Mouse (Mus musculus) right cerebral cortex, postnatal 36 days (tissue): ENCODE measurements around the gene Cabp7.
A peak's percentile ranks its signal among the peaks of the same experiment; 100 is the strongest.

Source experiments
- DNase-seq, 2 experiments: peaks; one replicate each; pipeline ENCODE4 v3.0.0; 2022; ENCODE audit warnings: low spot score in 2 of 2, mixed read lengths in 1 of 2

The Cabp7 gene

DNA sequence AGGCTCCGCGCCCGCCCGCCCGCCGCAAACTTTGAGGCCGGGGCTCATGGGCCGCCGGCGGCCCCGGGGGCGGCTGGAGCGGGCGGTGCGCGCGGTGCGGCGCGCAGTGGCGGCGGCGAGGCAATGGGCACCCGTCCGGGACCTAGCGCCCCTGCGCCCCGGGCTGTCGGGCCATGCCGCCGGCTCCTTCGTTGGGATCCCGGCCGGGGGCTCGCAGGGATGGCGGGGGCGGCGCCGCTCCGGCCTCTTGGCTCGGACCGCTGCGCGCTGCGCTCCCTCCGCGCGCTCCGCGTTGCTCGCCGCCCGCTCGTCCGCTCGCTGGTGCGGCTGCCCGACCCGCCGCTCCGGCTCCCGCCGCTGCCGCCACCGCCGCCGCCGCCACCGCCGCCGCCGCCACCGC, at the start of gene Cabp7:
Gene Cabp7 (minus strand): TSS at position 46 of the 400 bp plus-strand sequence.
- DNase-seq: no peak

DNA sequence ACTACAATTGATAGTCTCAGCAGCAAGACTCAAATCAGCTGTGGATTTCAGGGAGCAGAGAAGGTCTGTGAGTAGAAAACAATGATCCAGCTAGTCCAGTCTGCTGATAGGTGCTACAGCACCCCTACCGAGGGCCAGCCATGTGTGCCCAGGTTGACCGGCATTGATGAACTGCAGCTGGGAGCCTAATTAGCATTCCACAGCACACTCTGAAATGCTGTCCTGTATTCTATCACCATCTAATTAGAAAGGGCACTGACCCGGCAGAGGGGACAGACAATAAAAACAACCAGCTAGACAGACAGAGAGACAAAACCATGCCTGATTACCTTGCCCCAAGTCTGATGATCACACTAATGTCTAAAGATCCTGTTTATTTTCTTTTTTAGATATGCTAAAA, 46.4 kb upstream of the Cabp7 start:
- DNase-seq: no peak

DNA sequence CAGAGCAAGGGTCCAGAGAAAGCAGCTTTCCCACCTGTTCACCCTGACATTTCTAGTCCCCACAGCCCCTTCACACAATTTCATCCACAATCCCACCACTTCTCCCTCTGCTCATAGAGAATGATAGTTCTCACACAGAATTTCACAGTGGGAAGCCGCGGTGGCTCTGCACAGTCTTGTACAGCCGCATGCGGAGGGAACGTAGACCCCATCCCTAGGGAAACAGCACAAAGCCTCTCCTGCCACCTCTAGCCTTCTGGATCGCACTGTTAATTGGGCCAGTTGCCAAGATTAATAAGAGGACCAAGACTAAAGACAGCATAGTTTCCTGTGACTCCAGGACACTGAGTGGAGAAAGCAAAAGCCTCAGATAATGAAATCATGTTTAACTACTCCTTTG, 45.0 kb upstream of the Cabp7 start:
- no peak for DNase-seq

DNA sequence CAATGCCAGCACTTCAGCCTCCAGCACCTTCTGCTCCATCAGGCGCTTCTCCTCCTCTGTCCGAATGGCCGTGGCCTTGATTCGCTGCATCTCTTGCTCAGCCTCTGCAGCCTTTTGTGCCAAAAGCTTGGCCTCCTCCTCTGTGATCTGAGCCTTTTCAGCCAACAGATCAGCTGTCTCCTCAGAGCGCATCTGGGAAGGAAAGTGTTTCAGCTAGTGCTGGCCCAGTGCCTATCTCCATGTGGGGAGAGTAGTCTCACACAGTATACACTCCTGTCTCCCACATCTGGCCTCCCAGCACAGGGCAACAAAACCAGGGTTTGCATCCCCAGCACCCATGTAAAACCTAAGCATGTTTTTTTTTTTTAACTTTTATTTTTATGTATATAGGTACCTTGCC, 43.1 kb upstream of the Cabp7 start:
- DNase-seq: no peak

DNA sequence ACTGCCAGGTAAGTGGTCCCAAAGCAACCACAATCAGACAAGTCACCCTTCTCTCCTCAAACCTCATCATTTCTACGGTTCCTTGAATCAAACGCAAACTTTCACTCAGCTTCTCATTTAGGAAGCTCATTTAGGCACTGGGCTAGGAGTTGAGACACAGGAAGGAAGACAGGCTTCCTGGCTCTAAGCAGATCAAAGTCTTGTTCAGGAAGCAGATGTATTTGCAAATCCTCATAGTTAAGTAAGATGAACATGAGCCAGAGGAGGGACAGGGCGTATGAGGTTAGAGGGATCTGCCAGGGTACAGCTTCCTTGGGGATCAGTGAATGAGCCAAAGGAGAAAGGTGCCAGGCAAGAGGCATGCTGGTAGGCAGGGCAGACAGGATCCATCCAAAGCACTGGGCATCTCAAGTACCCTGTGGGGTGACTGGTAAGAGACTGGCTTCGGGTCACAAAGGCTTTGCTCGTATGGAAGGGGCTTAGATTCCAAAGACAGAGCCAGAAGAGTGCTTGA, 38.1 kb upstream of the Cabp7 start:
- DNase-seq: no peak

- no peak for DNase-seq
These were observed 36.5 kb upstream of the Cabp7 start for GRCm38 (mm10) chr11:4783116-4783515.

GRCm38 (mm10) chr11:4780927-4781326, 34.3 kb upstream of the Cabp7 start:
- DNase-seq: no peak

- peak in 1 of 2 experiments; percentile 37 for DNase-seq
These were observed 26.3 kb upstream of the Cabp7 start for GRCm38 (mm10) chr11:4772925-4773324.

- DNase-seq: no peak
These were observed 25.2 kb upstream of the Cabp7 start for GRCm38 (mm10) chr11:4771756-4772155.

- no peak for DNase-seq
These were observed 23.3 kb upstream of the Cabp7 start for GRCm38 (mm10) chr11:4769881-4770280.

DNA sequence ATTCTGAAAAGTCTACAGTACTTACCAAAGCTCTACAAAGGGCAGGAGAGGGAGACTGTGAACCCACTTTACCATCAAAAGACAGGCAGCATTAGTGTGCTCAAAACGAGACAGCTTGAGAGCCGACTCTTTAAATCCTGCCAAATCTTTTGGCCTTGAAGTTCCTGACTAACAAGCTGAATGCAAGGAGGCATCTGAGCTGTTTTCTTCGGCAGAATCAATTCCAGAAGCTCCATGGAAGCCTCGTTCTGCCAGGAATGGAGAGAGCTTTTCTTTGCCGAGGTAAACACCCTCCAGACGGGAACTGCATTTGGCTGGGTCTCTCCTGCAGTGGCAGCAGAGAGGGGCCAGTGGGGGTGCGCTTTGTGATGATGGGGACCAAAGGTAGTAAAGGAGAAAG, 22.7 kb upstream of the Cabp7 start:
- DNase-seq: no peak

DNA sequence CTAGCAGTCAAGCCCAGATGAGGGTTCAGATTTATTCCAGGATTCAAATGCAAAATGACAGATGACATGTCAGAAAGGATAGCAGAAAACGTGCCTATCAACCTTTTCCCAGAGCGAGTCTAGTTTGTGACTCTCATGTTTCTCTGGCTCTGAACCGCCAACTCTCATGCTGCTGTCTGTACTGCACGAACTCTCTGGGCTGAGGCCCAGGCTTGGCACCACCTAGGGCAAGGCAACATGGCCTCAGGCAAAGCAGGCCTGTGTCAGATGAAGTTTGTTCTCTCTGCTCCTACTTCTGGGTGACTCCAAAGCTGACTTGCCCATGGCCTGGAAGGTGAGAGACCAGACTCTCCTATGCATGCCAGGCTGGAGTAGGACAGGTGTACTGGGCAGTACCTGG, 21.8 kb upstream of the Cabp7 start:
- no peak for DNase-seq

- no peak for DNase-seq
These were observed 17.9 kb upstream of the Cabp7 start for GRCm38 (mm10) chr11:4764476-4764875.

DNA sequence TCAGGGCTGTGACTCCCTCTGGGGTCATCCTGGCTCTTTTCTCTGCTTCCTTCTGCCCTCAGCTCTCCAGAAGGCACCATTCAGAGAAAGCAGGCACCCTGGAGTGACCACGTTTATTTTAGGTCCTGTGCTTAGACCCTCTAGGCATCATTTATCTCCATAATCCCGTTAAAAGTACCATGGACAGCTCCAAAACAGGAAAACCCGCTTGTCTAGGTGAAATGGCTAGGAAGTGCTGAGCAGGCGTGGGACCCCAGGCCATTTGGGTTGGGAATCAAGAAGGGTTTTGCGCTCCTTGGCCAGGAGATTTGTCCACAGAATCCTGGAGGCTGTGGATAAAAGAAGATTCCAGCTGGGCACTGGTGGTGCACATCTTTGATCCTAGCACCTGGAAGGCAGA, 17.1 kb upstream of the Cabp7 start:
- no peak for DNase-seq

- DNase-seq: no peak
These were observed 15.9 kb upstream of the Cabp7 start for GRCm38 (mm10) chr11:4762511-4762910.

- DNase-seq: no peak
These were observed 15.4 kb upstream of the Cabp7 start for GRCm38 (mm10) chr11:4761991-4762390.

DNA sequence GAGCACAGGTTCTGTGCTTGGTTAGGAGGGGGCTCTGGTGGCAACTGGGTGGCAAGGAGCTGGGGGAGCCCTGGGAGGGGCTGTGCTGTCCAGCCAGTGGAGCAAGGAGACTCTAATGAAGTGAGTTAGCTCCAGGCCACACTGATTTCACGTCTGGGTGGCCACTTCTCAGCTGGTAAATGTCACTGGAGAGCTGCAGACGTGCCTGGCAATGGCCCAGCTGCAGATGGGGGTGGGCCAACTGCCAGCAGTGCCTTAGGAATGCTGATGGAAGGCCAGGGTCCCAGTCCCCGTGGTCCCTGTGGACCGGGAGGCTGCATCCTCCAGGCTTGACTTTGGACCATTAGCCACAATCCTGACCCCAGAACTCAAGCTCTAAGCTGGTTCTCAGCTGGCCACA, 13.9 kb upstream of the Cabp7 start:
- DNase-seq: no peak

DNA sequence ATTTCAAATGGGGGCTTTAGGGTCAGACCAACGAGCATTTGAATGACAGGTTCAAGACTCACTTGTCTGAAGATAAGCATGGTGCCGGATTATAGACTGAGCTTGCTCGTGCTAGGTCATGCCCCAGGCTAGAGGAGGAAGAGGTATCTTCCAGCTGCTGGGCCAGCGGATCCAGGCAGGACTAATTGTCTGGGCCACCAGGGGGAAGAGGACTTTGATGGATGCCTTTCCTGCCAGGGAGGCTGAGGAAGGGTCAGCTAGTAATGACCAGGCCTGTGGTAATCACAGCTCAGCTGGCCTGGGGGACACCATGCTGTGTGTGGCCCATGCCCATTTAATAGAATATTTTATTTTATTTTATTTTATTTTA, 11.2 kb upstream of the Cabp7 start:
- DNase-seq: no peak

DNA sequence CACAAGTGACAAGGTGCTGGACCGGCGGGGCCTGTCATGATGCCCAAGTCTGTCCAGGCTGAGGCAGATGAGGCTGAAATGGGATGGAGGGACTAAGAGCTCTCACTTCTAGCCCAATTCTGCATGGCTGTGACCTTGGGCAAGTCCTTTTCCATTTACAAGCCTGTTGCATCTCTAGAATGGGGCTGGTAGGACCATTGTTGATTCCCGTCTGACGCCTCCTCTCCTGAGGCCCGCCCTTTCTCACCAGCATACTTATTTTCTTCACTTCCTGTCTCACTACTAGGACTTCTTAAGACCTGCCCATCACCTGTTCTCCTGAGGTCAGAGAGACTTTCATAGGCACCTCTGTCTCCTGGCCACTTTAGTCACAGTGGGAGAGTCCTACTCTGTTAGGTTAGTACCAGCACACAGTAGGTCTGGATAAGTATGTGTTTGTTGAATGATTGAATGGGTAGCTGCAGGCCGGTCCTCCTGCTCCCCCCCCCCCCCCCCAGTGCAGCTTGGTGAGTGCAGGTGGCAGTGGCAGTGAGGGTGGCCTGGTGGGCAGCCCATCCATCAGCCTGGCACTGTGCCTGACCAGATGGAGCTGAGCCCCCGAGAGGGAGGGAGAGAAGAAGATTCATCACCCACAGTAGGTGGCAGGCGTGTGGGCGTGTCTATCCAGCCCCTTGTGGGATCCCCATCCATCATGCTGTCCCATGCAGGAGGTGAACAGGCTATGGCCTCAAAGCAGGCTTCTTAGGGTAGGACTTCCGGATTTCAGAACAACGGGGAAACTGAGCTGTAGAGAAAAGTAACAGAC, 10.6 kb upstream of the Cabp7 start:
- no peak for DNase-seq

DNA sequence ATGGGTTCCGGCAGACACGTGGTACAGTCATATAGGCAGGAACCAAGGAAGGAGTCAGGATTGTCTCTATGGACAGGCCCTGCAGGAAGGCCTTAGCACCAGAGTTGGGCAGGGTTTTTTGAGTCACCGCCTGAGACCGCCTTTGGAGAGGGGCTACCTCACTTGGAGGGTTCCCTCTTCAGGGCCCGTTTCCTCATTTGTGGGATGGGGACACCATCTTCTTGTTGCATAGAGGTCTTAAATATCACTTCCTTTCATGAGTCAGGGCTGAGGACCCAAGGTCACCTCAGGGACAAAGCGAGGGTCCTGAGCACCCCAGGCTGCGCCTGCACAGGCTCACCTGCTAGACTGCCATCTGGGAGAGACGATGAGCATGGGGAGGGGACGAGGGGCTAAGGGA, 9.9 kb upstream of the Cabp7 start:
- DNase-seq: no peak

DNA sequence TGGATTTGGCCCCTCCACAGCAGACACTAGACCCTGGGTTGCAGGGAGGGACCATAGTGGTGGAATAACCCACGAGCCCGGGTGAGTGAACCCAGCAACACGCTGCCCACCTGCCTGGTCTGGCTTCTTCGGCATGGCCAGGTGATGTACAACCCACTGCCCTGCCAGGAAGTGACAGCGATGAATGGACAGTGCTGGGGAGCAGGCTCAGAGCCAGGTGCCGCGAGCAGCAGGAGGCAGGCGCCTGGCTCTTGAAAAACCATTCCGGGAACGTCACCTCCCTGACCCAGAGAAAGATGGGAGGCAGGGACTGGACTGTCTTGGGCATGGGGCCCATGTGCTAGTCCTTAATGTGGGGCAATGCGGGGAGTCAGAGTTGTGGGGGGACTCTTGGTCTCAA, 8.3 kb upstream of the Cabp7 start:
- DNase-seq: no peak

- no peak for DNase-seq
These were observed 7.5 kb upstream of the Cabp7 start for GRCm38 (mm10) chr11:4754036-4754435.

GRCm38 (mm10) chr11:4752836-4753235, 6.3 kb upstream of the Cabp7 start:
- DNase-seq: no peak

DNA sequence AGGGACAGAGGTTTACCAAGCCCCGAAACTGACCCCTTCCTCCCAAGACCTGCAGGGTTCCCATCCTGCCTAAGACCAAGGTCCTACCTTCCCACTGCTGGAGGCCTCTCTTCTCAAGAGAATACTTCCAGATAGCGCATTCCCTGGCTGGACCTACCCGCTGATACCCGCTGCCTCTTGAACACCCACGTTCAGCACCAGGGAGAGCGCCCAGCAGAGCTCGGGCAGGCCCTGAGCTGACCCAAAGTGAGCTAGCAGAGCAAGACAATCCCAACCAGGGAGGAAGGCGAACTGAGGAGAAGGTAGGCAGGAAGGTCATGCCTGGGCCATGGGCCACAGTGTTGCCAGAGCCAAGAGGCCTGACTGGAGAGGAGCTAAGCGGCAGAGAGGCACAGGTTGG, 3.7 kb upstream of the Cabp7 start:
- no peak for DNase-seq
